Mouse (Mus musculus) right cerebral cortex, adult 2 months (tissue): Measurements from ENCODE around the gene Pik3cb.

ENCODE experiments used
- DNase-seq, 2 experiments: peaks; one replicate each; pipeline ENCODE4 v3.0.0; 2021 to 2022; ENCODE audit warnings: low spot score in 2 of 2

Gene Pik3cb

GRCm38 (mm10) chr9:99146855-99147735 lies 6.7 kb upstream of the Pik3cb start:
- no peak for DNase-seq

GRCm38 (mm10) chr9:99145756-99146155 lies 5.3 kb upstream of the Pik3cb start:
- DNase-seq = peak; percentile 36 to 55

- no peak for DNase-seq
Observed at GRCm38 (mm10) chr9:99144416-99144989, 4.1 kb upstream of the Pik3cb start.

- no peak for DNase-seq
Observed at GRCm38 (mm10) chr9:99141618-99142017, 1.2 kb upstream of the Pik3cb start.

DNA sequence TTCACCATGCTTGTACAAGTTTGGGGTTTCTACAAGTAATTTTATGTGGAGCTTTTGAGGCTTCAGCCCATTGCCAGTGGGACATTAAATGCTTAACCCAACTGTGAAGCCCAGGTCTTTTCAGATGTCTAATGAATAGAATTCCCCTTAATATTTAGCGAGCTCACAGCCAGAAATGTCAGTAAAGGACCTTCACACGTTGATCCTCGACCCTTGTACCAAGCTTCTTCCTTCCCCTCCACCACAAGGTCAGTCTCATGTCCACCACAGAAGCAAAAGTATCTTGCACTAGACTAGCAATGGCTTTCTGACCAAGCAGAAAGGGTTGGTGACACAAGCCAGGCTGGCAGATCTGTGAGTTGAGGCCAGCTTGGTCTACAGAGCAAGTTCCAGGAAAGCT lies 750 bp upstream of the Pik3cb start:
- no peak for DNase-seq

DNA sequence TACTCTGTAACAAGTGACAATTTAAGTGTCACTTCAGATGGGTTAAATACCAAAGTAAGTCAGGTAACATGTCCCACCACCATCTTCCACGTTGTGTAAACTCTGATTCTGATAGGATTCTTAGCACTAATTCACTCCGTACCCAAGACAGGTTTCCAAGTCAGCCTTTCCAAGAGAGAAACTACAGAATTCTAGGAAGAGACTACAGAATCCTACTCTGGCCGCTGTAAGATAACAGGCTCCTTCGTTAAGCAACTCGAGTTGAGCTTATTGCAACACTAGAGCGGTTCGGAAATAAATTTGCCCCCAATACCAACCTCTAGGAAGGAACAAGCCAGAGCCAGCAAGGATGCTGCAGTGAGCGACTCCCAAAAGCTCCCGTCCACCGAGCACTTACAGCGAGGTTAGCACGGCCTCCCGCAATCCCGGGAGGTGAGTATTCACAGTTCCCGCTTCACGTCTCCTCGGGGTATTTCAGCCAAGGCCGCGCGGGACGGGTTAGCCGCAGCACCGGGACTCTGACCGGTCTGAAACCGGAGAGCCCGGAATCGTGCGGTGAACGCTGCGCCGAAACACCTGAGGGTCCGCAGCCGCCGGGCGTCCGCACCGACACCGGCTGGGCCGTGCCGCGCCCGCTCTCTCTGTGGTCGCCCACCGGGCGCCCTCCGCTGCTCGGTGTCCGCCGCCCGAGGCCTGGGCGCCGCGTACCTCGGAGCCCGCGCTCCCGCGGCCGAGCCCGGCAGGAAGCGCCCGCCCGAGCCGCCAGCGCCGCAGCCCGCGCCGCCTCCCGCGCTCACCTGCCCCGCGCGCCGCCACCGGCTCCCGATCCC lies 1.0 kb downstream of the Pik3cb start:
- peak; percentile 37 to 45 for DNase-seq

GRCm38 (mm10) chr9:99137301-99137700 lies 3.1 kb downstream of the Pik3cb start:
- DNase-seq = no peak

DNA sequence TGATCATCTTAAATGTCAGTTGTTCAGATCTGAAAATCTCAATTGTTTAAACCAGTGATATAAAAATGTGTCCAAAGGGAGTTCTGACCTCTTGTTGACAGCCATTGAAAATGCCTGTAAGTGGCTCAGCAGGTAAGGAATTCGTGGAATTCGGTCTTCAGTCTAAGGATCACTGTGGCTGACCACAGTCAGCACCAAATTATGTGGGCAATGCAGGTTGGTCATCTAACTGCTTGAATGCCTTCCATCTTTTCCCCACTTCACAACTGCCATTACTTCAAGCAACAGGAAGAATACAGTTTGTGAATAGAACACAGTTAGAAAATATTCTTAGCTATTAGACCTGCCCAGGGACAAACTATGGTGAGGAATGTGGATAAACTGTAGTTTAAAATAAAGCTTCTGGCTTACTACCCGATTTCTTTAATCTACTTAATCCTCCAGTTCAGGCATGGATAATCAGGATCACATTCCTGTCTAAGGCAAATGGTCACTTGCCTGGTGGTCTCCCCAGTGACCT lies 8.4 kb downstream of the Pik3cb start:
- DNase-seq = no peak

DNA sequence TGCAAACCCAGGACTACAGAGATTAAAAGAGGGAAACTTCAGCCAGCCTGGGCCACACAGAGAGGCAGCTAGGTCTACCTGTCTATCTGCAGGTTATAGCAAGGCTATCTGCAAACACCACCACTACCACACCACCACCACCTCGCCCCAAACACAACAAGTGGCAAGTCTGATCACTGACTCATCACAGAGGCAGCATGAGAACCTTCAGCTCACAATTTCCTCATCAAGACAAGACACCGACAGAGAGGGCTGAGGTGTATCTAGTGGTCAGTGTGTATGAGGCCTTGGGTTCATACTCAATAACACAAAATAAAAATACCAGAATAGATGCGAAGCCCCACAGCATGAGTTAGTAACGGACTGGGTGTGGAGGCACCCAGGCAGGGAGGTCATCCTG lies 9.3 kb downstream of the Pik3cb start:
- DNase-seq = no peak

GRCm38 (mm10) chr9:99127578-99127977 lies 12.8 kb downstream of the Pik3cb start:
- DNase-seq = no peak

GRCm38 (mm10) chr9:99122749-99123148 lies 17.7 kb downstream of the Pik3cb start:
- no peak for DNase-seq

- DNase-seq = no peak
Observed at GRCm38 (mm10) chr9:99112409-99112808, 28.0 kb downstream of the Pik3cb start.

DNA sequence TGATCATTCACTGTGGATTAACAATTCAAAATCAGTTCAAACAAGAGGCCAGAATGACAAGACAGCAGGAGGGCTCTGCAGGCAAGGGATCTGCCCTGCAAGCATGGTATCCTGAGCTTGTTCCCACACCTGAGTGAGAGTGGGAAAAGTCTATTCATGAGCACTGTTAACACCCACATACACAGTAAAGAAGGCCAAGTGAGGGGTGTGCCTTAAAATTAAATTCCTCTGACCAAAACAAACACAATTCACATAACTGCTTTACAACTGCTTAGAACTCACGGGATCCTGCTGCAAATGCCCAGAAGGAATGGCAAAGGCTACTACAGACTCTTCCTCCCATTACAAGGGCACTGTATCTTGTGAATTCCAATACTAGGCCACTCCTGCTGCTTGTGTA lies 29.3 kb downstream of the Pik3cb start:
- no peak for DNase-seq

- DNase-seq = no peak
Observed at GRCm38 (mm10) chr9:99110213-99110612, 30.2 kb downstream of the Pik3cb start.

- DNase-seq = no peak
Observed at GRCm38 (mm10) chr9:99109585-99109984, 30.8 kb downstream of the Pik3cb start.

DNA sequence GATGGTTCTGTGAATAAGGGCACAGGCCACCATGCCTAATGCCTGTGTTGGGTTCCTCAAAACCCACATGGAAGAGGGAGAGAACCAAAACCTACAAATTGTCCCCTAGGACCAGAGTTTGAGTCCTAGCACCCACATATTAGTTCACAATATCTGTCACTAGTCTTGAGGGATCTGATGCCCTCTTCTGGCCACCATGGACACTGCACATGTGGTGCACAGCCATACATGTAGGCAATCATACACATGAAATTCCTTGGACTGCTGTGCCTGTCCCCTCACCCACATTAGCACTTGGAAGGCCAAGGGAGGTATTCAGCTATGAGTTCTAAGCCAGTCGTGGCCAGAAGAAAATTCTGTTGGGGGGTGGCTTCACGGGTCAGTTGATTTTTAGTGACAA lies 36.0 kb downstream of the Pik3cb start:
- DNase-seq = no peak

DNA sequence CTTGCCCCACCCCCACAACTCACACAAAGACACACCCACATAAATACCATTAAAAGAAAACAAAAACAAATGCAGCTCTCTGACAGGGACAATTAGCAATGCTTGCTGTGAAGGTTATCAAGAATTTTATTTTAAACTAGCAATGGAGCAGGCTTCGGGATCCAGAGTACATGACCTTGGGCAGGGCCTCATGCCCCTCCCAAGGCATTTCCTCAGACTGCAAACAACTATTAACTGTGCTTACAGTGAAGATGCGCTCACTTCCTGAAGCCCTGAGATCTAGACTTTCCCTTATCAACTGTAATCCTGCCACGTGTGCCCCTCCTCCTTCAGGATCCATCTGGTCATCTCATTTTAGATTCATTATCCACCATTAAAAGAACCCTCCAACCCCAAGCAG lies 36.6 kb downstream of the Pik3cb start:
- no peak for DNase-seq

DNA sequence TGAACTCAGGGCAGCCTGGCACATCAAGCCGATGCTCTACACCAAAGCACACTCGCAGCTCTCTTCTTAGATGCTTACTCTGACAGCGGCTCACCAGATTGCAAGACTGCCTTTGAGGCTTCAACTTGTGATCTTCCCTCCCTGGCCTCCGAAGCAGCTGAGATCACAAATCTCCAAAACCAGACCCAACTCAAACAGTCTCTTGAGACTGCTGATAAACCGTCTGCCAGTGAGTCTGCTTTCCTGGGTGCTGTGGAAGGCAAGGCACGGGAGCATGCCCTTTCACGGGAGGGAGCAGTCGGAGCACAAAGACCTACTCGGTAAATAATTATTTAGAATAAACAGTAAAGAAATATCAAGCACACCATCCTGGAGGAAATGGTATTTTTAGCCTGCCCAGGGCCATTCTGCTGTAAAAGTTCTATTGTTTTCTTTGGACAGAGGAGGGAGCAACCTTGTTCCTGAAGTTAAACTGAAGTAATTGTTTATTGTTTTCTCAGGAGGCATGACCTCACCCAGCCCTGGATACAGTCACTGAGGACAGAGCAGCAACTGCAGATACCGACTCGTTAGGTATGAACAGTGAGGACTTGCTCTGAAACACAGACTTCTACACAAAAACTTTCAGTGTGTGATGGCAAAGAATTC lies 41.8 kb downstream of the Pik3cb start:
- no peak for DNase-seq

DNA sequence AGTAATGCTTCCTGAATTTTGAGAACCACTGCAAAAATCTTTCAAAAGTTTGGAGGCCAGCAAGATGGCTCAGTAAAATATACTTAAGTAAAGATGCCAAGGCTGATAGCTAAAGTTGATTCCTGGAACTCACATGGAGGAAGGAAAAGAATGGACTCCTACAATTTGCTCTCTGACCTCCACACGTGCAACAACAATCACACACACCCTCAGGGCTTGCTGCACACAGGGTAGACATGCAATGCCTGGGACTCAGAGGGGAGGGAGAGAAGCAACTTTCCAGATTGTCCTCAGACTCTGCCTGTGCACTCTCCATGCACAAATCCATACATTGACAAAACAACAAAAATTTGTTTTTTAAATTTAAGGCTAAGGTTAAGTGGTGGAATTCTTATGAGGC lies 42.8 kb downstream of the Pik3cb start:
- DNase-seq = no peak

DNA sequence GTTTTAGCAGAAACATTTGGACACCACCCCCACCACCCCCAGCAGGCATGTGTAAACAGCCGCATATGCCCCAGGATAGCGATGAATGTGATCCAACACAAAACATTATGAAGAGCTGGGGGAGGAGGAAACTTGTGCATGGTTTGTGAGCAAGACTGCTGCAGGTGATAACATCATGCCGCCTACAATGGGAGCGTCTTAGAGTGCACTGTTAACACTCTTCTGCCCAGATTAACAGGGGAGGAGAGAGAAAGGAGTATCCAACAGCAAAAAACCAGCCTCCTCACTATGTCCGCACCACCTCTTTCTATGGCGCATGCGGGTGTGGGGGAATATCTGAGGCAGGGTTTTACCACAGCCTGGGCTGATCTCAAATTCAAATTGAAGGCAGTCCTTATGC lies 45.2 kb downstream of the Pik3cb start:
- peak; percentile 19 to 23 for DNase-seq

- DNase-seq = no peak
Observed at GRCm38 (mm10) chr9:99090546-99090945, 49.9 kb downstream of the Pik3cb start.

GRCm38 (mm10) chr9:99089904-99090303 lies 50.5 kb downstream of the Pik3cb start:
- no peak for DNase-seq
